Mouse (Mus musculus) lung, embryonic 15.5 days (tissue): ENCODE data around the gene Sntg2. TPM values are rescaled to one million over a fixed set of nuclear protein-coding genes. Genes with fewer than 3 reads are reported as not detected.

Experiments
- ATAC-seq: fragments of 200-750 bp; cut with Nextera tagmentation; 2 replicates; pipeline ENCODE4 v1.8.0; 2017; ENCODE audit warnings: moderate number of reproducible peaks, borderline replicate concordance; ENCODE audit not compliant: low FRiP score, low TSS enrichment; ENCODE audit errors: extremely low read depth
- H3K27ac ChIP-seq: fragments of 300-500 bp; sonication (generic); 2 replicates; pipeline ENCODE4 v1.5.1; 2015; ENCODE audit warnings: moderate library complexity, mild to moderate bottlenecking, inconsistent platforms
- H3K27me3 ChIP-seq: fragments of 300-500 bp; sonication (generic); 2 replicates; pipeline ENCODE4 v1.6.1; 2015; ENCODE audit warnings: inconsistent platforms
- H3K36me3 ChIP-seq: fragments of 300-500 bp; sonication (generic); 2 replicates; pipeline ENCODE4 v1.6.1; 2015; ENCODE audit warnings: inconsistent platforms
- H3K4me1 ChIP-seq: fragments of 300-500 bp; sonication (generic); 2 replicates; pipeline ENCODE4 v1.6.1; 2015; ENCODE audit warnings: inconsistent platforms
- H3K4me2 ChIP-seq: fragments of 300-500 bp; sonication (generic); 2 replicates; pipeline ENCODE4 v1.6.1; 2015; ENCODE audit warnings: inconsistent platforms, mild to moderate bottlenecking, moderate library complexity
- H3K4me3 ChIP-seq: fragments of 300-500 bp; sonication (generic); 2 replicates; pipeline ENCODE4 v1.5.1; 2015; ENCODE audit warnings: mild to moderate bottlenecking, inconsistent platforms
- H3K9ac ChIP-seq: fragments of 300-500 bp; sonication (generic); 2 replicates; pipeline ENCODE4 v1.6.1; 2015; ENCODE audit warnings: inconsistent platforms
- H3K9me3 ChIP-seq: fragments of 300-500 bp; sonication (generic); 2 replicates; pipeline ENCODE4 v1.6.1; 2016; ENCODE audit warnings: inconsistent platforms
- WGBS: fragments of 180-500 bp; shearing (Covaris S2); methylation state at CpG from one replicate; pipeline ENCODE4 v1.1.7; 2015; 5-methylcytosine and 5-hydroxymethylcytosine counted together
- polyA plus RNA-seq: library from polyadenylated mRNA; unstranded; fragments of >200 nt; fragmentation: Nextera tagmentation; extraction: Ambion mirVana; gene quantifications from 2 replicates; pipeline ENCODE4 v1.2.1, GENCODE M21; 2015

The Sntg2 gene
- polyA plus RNA-seq, 1 experiment from 2014 or later, result 12.2 TPM

DNA sequence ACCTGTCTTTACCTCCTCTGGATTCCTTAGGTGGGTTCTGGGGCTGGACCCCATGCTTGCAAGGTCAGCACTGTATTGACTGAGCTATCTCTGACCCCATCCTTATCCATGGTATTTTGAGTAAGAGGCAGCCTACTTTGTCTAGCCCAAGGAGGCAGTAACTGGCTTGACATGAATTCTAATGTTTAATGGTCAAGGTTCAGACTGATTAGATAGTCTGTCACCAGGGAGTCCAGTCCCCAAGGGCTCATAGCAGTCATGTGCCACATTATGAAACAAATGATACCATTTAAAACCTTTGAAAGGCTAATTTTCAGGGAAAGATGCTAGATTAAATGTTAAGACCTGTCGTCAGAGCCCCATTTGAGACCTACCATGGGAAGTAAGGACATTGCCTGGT lies 174.9 kb downstream of the Sntg2 start:
- H3K27ac ChIP-seq, result no peak overlapping the region
- no peaks in the 10 kb centered on the region for H3K9me3 ChIP-seq
- H3K4me3 ChIP-seq, result no peak overlapping the region
- no peaks in the 10 kb centered on the region for H3K4me1 ChIP-seq
- no peak overlapping the region for H3K9ac ChIP-seq
- H3K36me3 ChIP-seq, result no peaks in the 10 kb centered on the region
- H3K27me3 ChIP-seq, result no peaks in the 10 kb centered on the region
- no peak overlapping the region for H3K4me2 ChIP-seq
- 79% methylated on average over 1 of the region's 1 CpGs for WGBS
- ATAC-seq, result no peak

DNA sequence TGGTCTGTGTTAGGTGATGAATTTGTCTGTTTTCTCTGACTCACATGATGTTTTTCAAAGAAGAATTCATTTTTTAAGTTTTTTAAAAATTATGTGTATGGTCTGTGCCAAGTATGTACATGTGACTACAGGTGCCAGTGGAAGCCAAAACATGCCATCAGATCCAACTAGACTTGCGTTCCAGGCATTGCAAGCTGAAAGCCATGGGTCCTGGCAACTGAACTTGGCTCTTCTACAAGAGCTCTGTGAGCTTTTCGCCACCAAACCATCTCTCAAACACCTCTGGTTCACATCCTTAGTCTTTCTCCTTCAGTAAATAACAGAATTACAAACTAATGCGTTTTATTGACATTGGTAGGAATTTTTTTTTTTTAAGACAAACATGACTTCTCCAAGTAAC lies 191.5 kb downstream of the Sntg2 start:
- H3K9ac ChIP-seq, result no peak overlapping the region
- no peak overlapping the region for H3K27ac ChIP-seq
- no peaks in the 10 kb centered on the region for H3K4me1 ChIP-seq
- H3K4me2 ChIP-seq, result no peak overlapping the region
- no peaks in the 10 kb centered on the region for H3K36me3 ChIP-seq
- no peak for ATAC-seq
- 71% methylated on average over 3 of the region's 3 CpGs for WGBS
- H3K4me3 ChIP-seq, result no peak overlapping the region
- no peaks in the 10 kb centered on the region for H3K9me3 ChIP-seq
- H3K27me3 ChIP-seq, result no peaks in the 10 kb centered on the region

- Histone ChIP-seq H3K9me3 (no peaks in the 10 kb centered on the region), H3K4me3 (no peak overlapping the region), H3K27ac (no peak overlapping the region), H3K4me1 (no peaks in the 10 kb centered on the region), H3K27me3 (no peaks in the 10 kb centered on the region), H3K4me2 (no peak overlapping the region), H3K36me3 (no peaks in the 10 kb centered on the region), H3K9ac (no peak overlapping the region)
- no peak for ATAC-seq
- 76% methylated on average over 1 of the region's 1 CpGs for WGBS
These were observed 193.6 kb downstream of the Sntg2 start for GRCm38 (mm10) chr12:30179623-30180022.

DNA sequence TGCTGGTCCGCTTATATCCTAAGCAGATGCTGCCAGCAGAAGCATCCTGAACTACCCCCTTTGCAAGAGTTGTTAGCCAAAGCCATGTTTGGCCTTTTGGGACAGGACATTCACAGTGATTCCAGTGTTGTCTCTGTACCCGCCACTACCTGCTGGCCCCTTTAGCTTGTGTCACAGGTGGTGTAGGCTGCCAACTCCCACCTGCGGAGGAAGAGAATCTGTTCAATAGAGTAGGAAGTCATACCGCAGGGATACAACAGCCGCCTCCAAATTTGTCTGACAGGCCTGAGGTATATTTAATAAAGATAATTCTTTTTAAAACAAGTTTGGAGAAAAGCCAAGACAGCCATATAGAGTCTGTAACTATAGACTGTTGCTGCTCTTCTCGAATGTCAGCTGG lies 195.2 kb downstream of the Sntg2 start:
- no peak overlapping the region for H3K9ac ChIP-seq
- WGBS, result 62% methylated on average over 6 of the region's 6 CpGs
- no peaks in the 10 kb centered on the region for H3K27me3 ChIP-seq
- no peak overlapping the region for H3K4me2 ChIP-seq
- no peaks in the 10 kb centered on the region for H3K36me3 ChIP-seq
- no peak for ATAC-seq
- no peaks in the 10 kb centered on the region for H3K4me1 ChIP-seq
- H3K9me3 ChIP-seq, result no peaks in the 10 kb centered on the region
- H3K4me3 ChIP-seq, result no peak overlapping the region
- no peak overlapping the region for H3K27ac ChIP-seq

DNA sequence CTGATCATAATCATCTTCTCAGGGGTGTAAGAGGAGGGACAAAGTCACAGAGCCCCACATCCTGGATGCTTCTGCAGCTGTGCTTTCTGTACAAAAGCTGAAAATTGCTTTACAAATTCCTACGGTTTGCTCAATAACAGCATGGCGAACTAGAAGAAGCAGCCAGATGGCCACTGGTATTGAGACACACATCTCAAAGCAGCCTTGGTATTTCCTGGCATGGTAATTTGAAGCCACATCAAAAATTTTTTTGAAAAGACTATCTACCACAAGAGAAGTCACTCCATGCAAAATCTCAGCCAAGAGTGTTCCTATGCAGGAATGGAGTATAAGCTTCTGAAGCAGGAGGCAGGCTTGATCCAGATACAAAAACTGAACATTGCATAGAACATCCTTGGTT lies 195.6 kb downstream of the Sntg2 start:
- no peak for ATAC-seq
- Histone ChIP-seq H3K4me2 (no peak overlapping the region), H3K9ac (no peak overlapping the region), H3K9me3 (no peaks in the 10 kb centered on the region), H3K27ac (no peak overlapping the region), H3K4me1 (no peaks in the 10 kb centered on the region), H3K4me3 (no peak overlapping the region), H3K36me3 (no peaks in the 10 kb centered on the region), H3K27me3 (no peaks in the 10 kb centered on the region)
- WGBS, result 64% methylated on average over 2 of the region's 2 CpGs

- H3K9me3 ChIP-seq, result no peaks in the 10 kb centered on the region
- H3K27ac ChIP-seq, result no peak overlapping the region
- no peaks in the 10 kb centered on the region for H3K27me3 ChIP-seq
- H3K4me3 ChIP-seq, result no peak overlapping the region
- no peak overlapping the region for H3K9ac ChIP-seq
- no peak for ATAC-seq
- WGBS, result 51% methylated on average over 3 of the region's 3 CpGs
- H3K4me1 ChIP-seq, result no peaks in the 10 kb centered on the region
- H3K4me2 ChIP-seq, result no peak overlapping the region
- no peaks in the 10 kb centered on the region for H3K36me3 ChIP-seq
These were observed 204.7 kb downstream of the Sntg2 start for GRCm38 (mm10) chr12:30168491-30168890.

- no peaks in the 10 kb centered on the region for H3K27me3 ChIP-seq
- no peak overlapping the region for H3K27ac ChIP-seq
- no peaks in the 10 kb centered on the region for H3K4me1 ChIP-seq
- WGBS, result 73% methylated on average over 5 of the region's 5 CpGs
- H3K9ac ChIP-seq, result no peak overlapping the region
- no peaks in the 10 kb centered on the region for H3K36me3 ChIP-seq
- no peak overlapping the region for H3K4me3 ChIP-seq
- H3K9me3 ChIP-seq, result no peaks in the 10 kb centered on the region
- ATAC-seq, result no peak
- no peak overlapping the region for H3K4me2 ChIP-seq
These were observed 208.6 kb downstream of the Sntg2 start for GRCm38 (mm10) chr12:30164538-30164937.

- H3K4me1 ChIP-seq, result no peaks in the 10 kb centered on the region
- 91% methylated on average over 6 of the region's 6 CpGs for WGBS
These were observed 209.2 kb downstream of the Sntg2 start for GRCm38 (mm10) chr12:30164005-30164404.

DNA sequence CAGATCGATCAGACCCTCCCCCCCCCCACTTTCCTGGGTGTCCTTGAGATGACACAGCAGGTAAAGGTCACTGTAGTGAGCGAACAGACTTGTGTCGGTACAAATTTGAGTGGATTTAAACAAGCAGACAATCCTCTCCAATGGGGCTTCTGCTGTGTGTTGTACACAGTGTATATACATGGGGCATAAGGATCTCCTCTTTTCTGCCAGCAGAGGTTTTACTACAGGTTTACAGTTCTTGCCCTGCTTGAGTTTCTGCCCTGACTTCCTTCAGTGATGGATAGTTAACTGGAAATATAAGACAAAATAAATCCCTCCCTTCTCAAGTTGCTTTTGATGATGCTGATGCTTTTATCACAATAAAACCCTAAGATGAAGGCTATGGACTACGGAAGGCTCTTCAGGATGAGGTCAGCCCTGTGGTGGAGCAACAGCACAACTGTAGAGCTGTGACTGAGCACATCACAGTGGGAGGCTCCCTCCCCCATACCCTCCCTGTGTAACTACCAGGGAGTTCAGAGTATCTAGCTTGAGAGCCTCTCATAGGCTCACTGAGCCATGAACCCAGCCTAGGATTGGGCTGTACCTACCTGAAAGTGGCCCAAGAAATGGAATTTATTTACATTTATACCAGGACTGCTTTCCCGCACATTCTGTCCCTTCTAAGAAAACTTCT lies 211.3 kb downstream of the Sntg2 start:
- Histone ChIP-seq H3K36me3 (no peaks in the 10 kb centered on the region), H3K9me3 (no peaks in the 10 kb centered on the region), H3K4me2 (no peak overlapping the region), H3K4me1 (no peaks in the 10 kb centered on the region), H3K4me3 (no peak overlapping the region), H3K27ac (no peak overlapping the region), H3K9ac (no peak overlapping the region), H3K27me3 (no peaks in the 10 kb centered on the region)
- 66% methylated on average over 5 of the region's 5 CpGs for WGBS
- ATAC-seq, result no peak

More at GRCm38 (mm10) chr12:30164005-30164404, 209.2 kb downstream of the Sntg2 start:
- no peaks in the 10 kb centered on the region for H3K27me3 ChIP-seq
- ATAC-seq, result no peak
- no peaks in the 10 kb centered on the region for H3K36me3 ChIP-seq
- H3K4me3 ChIP-seq, result no peak overlapping the region
- no peaks in the 10 kb centered on the region for H3K9me3 ChIP-seq
- H3K27ac ChIP-seq, result no peak overlapping the region
- no peak overlapping the region for H3K9ac ChIP-seq
- H3K4me2 ChIP-seq, result no peak overlapping the region

DNA sequence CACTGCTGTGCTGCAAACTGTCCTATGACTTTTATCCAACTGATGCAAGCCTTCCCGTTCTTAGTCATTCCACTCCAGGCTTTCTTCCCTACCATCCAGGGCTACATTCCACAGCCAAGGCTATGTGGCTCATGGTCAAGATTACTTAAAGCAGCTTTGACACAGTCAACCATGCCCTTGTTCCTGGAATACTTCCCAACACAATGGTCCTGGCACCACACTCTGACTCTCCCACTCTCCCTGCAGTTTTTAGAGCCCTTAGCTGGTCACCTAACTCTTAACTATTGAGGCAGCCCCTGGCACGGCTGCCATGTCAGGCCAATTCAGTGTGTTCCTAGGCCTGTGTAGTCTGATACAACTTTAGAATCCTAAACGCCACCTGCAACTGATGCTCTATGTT lies 212.7 kb downstream of the Sntg2 start:
- Histone ChIP-seq H3K27me3 (no peaks in the 10 kb centered on the region), H3K4me2 (no peak overlapping the region), H3K27ac (no peak overlapping the region), H3K4me3 (no peak overlapping the region), H3K9me3 (no peaks in the 10 kb centered on the region), H3K9ac (no peak overlapping the region), H3K36me3 (no peaks in the 10 kb centered on the region), H3K4me1 (no peaks in the 10 kb centered on the region)
- ATAC-seq, result peak; percentile 49; the same call in 1 of the 2 replicates
- WGBS, result 67% methylated on average over 3 of the region's 3 CpGs

DNA sequence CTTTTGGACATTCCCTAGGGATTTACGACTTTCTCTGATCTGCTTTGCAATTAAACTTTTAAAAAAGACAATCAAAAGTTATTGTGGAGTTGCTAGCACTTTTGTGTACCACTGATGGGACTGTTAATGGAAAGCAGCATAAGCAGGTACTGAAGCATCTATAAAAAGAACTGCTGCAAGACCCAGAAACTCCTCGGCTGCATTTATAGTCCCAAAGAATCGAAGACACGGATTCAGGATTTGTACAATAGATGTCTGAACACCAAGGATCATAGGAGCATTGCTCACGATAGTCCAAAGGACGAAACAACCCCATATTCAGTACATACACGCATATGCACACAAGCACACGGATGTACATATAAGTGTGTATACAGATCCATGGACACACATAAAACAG lies 213.4 kb downstream of the Sntg2 start:
- Histone ChIP-seq H3K4me2 (no peak overlapping the region), H3K9ac (no peak overlapping the region), H3K4me3 (no peak overlapping the region), H3K27me3 (no peaks in the 10 kb centered on the region), H3K36me3 (no peaks in the 10 kb centered on the region), H3K27ac (no peak overlapping the region), H3K9me3 (no peaks in the 10 kb centered on the region), H3K4me1 (no peaks in the 10 kb centered on the region)
- ATAC-seq, result no peak
- 81% methylated on average over 8 of the region's 8 CpGs for WGBS

GRCm38 (mm10) chr12:30154079-30154673 lies 219.0 kb downstream of the Sntg2 start:
- Histone ChIP-seq H3K36me3 (no peaks in the 10 kb centered on the region), H3K4me1 (no peaks in the 10 kb centered on the region), H3K27ac (no peak overlapping the region), H3K27me3 (no peaks in the 10 kb centered on the region), H3K4me3 (no peak overlapping the region), H3K9me3 (no peaks in the 10 kb centered on the region), H3K4me2 (no peak overlapping the region), H3K9ac (no peak overlapping the region)
- no peak for ATAC-seq
- WGBS, result 49% methylated on average over 7 of the region's 7 CpGs
